Mouse (Mus musculus): ENCODE measurements at regions not wholly inside any gene's neighbourhood (a gene's known extent, or its start where the extent isn't known, plus 50 kb on each side); places are given as distances from the start of the nearest gene placed in this dataset.

DNA sequence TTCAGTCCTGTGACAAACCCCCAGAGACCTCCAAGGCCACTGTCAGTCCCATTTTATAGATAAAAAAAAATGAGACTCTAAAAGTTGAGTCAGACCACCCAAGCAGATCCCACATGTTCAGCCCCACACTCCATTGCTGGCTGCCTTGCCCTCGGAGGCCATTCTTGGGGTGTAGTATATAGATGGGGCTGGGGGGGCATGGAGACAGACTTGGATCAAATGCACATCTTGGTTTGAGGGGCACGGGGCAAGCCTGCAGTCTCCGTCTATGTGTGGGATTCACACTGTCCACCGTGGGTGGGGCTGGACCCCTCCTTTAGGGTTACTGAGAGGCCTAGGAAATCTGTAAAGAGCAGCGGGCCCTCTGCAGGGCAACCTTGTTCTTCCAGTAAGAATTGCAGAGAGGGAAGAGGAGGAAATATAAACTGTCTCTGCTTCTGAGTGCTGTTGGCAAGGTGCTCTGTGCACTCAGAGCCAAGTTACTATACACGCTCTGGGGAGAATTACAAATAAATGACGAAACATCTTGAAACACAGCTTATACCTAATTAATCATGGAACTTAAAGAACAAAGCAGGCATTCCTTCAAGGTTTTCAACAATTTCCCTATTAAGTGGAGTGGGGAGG lies 184.4 kb upstream of the Habp2 start:
- no peak for DNase-seq (ENCODE audit: low spot score in 2 of 2)

DNA sequence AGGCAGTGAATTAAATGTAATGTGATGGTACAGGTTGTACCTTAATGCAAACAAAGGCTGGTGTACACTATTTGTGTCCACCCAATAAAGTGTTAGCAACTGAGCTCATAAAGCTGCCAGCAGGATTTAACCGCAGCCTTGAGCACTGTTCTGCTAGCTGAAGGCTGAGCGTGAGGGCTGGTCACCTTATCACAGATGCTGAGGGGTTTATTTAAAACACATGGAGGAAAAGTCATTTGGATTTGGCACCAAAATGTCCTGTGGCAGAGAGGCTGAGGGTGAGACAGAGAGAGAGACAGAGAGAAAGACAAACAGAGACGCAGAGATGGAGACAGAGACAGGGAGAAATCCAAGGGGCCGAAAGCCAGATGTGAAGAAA lies 181.9 kb upstream of the Habp2 start:
- no peak for DNase-seq (ENCODE audit: low spot score in 2 of 2)

DNA sequence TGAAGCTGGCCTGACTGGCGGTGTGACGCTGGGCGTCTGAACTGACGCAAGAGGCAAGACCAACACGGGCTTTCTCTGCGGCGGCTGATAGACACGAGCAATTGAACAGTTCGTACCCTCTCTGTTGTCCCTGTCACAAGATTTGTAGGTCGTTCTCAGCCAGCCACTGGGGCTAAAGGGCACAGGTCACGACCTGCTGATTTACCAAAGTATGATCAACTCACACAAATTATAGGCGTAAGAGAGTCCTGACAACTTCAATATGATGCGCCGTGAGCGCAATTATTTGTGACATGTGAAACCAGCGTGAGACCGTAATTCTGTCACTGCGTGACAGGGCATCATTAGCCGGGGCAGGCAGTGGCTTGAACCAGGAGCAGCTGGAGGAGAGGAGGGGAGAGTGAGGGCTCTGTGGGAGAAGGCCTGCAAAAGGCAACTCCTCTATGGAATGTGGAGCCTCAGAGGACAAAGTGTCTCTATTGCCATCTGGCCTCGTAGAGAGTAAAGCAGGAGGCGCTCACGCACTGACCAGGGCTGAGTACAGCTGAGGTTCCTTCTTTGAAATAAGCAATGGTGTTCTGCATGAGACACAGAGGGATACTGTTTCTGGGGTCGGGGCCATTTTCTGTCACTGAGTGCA lies 181.4 kb upstream of the Habp2 start:
- DNase-seq (ENCODE audit: low spot score in 2 of 2) = no peak

DNA sequence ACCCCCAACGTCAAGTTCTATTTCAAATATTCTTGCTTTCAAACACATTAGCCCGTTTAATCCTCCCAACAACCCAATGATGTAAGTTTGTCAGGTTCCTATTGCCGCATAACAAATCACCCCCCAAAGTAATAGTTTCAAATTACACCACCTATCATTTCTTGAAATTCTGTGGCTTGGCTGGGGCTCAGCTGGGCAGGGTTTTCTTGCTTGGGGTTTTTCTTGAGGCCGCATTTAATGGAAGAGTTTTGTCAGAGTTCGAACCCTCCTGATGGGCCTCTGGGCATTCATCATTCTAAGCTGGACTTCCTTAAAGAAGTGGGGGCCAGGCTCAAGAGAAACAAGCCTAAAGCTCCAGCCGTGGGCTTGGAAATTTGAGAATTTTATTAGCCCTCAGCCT lies 178.1 kb upstream of the Habp2 start:
- no peak for DNase-seq (ENCODE audit: low spot score in 2 of 2)

DNA sequence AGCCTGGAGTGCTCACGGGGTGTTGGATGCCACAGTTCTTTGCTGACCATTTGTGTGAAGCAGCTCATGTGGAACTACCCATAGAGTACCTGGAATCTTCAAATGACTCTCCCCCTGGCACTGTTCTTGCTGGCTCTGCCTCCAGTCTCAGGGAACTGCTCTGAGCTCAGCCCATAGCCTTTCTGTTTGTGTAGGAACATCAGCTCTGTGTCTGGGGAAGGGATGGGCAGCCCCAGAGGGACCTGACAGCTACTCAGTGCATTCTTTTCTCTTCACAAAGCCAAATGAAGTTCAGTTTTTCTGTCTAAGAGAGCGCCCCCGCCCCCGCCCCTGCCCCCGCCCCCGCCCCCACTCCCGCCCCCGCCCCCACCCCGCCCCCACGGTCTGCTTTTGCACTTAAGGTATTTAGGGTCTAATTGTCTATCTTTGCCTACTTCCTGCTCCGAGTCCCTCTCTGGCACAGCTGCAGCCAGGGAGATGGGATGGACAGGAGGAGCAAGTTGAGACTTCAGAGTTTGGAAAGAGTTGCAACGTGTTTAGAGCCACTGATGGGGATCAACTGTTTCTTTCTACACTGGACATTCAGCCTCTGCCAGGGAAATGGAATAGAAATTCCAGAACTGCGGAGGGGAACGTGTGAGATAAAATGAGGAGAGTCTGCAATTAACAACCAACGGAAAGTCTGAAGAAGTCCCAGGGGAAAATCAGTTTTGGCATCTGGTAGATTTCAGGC lies 171.2 kb upstream of the Habp2 start:
- no peak for DNase-seq (ENCODE audit: low spot score in 2 of 2)

DNA sequence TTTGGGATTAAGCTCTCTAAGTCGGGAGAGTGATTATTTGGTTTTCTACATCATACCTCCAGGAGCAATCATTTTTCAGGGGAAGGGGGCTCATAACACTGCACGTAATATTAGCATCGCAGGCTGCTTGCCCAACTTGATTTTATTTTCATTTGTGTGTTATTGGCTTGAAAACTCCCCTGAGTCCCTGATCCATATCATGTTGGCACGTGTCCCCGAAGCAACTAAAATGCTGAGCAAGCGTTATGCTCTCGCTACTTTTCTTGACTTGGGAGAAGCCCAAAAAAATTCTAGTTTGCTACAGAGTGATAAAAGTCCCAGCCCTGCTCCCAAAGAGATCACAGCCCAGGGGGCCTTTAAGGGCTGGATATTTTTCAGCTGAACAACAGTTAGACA lies 170.7 kb upstream of the Habp2 start:
- no peak for DNase-seq (ENCODE audit: low spot score in 2 of 2)

DNA sequence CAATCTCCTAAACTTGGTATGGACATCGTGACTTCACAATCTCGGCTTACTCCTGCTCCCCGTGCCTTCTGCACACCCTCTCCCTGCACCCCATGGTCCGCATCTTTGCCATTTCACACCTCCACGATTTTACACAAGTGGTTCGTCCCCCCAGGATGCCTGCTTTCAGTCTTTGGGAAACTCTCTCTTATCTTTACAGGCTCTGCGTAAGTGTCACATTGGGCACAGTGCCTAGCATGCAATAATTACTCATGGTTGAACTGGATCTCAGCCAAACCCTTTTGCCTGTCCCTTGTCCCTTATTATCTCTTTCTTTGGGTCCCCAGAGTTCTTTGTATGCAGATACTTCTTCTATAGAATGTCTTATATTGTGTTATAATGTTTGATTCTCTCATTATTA lies 166.2 kb upstream of the Habp2 start:
- no peak for DNase-seq (ENCODE audit: low spot score in 2 of 2)

DNA sequence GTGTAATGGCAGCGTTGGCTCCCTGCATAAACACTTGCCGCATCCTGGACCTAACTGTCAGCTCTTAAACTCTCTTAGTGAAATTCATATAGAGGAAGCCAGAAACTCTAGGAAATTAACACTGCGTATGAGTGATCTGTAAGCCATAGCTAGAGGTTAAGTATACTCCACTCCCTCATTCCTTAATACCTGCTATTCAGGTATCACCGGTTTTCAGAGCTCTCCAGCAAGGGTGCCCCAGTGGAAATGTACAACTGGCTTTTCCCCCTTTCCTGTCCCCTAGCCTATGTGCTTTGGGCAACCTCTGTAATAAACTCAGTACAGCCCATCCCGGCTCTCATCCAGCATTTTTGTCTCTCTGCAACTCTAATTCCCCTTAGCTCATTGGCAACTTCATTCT lies 164.8 kb upstream of the Habp2 start:
- no peak for DNase-seq (ENCODE audit: low spot score in 2 of 2)

DNA sequence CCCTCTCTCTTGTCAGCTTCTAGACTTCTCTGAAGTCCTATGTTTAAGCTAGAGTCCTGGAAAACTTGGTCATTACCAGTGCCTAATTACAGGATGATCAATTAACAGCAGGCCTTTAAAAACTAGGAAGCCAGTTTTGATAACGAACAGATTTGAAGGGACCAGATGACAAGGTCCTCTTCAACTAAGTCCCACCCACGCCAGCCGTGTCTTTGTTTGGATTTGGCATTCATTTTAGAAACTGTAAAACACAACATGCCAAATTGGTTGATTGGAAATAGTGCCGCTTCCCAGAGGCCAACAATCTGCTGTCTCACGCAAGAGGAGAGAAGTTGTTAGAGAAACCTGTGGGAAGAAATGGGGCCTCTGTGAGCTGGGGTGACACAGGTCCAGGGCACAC lies 155.4 kb upstream of the Habp2 start:
- no peak for DNase-seq (ENCODE audit: low spot score in 2 of 2)

DNA sequence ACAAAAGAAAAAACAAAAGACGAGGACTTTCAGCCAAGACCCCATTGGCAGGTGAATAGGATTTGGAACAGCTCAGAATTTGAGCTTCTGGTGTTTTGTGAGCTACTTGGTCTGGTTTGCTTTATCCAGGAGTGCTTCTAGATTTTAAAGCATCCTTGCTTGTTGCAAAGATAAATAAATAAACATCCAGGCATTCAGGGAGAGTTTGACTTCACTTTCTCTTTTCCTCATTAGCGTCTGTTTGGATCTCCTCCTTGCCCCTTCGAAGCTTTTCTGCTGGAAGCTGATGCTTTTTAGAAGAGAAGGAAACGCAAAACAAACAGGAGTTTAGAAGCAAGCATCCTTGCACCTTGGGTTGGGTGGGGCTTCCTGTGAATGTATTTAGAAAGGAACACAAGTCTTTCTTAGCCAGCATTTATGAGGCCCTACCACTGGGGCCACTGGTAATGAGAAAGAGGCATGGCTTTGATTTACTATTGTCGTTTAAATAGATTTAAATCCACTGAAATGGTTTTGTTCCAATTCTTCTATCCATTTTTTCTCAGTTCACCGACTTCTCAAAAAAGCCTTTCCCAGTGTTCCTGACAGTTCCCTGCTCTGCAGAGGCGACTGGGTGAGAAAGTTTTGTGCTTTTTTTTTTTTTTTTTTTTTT lies 153.9 kb upstream of the Habp2 start:
- DNase-seq (ENCODE audit: low spot score in 2 of 2) = no peak

DNA sequence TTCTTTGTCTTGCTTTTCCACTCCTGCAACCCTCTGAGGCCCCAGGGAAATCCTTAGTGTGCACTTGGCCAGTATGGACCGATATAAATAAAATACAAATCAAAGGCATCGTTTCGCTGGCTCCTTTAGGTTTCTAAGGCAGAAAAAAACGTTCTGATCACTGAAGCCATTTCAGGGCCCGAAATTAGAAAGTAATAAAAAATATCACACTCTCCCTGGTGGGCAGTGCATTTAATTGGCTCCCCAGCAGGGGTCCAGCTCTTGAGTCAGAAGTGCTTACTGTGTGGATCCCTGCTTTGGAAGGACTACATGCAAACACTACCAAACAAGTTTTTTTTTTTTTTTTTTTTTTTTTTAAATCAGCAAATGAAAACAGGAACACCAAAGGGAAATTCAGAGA lies 153.4 kb upstream of the Habp2 start:
- DNase-seq (ENCODE audit: low spot score in 2 of 2) = no peak

DNA sequence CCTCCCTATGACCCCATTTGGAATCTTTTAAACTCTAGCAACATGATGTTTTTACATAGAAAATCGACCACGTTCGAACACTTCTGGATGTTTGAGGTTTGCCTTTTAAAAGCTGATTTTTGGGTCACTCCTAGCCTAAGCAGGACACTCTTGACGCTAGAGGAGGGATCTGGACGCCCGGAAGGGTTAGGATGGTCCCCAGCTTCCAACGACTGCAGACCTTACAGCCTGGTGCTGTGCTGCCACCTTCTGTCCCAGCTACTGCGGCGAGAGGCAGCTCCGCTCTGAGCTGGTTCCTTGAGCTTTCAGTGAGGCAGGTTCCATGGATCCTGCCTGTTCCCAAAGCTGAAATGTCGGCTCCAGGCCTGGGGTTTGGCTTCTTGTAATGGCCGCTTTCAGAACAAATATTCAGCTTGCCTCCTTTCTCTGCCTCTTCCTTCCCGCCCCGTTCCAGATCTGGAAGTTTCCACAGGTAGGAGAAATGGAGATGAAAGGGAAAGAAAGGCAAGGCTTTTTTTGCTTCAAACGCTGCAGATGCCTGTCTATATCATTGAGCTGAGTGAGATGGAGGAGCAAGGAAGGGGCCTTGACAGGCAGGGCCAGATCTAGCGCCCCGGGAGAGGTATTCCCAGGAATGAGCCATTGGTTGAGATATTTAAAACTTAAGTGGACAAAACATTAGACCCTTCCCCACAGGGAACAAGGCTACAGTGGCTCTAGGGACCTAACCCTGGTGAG lies 152.7 kb upstream of the Habp2 start:
- peak in 1 of 2 experiments; percentile 6 for DNase-seq (ENCODE audit: low spot score in 2 of 2)

DNA sequence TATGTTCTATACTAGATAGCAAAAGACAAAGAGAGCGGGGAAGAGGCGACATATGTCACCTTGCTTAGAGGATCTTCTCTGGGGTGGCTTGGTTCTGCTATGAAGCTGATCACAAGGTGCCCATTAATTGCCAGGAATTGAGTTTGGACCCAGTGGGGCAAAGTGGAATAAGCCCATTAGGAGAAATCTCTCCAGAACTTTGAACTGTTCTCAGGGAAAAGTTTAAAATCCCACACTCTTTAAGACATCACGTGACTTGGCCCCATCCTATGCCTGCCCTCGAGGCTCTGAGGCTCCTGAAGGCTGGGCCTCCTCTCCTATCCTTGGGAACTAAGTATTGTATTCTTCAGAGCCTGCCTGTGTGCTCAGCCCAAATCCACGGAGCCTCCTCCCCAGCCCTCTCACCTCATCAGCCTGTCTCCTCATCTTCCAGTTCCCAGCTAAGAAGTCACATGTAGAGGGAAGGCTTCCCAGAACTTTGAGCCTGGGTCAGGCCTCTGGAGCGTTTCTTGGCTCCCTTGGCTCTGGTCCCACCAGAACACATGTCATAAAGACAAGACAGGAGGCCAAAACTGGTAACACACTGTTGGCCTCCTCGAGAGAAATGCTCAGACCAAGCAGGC lies 151.5 kb upstream of the Habp2 start:
- no peak for DNase-seq (ENCODE audit: low spot score in 2 of 2)

DNA sequence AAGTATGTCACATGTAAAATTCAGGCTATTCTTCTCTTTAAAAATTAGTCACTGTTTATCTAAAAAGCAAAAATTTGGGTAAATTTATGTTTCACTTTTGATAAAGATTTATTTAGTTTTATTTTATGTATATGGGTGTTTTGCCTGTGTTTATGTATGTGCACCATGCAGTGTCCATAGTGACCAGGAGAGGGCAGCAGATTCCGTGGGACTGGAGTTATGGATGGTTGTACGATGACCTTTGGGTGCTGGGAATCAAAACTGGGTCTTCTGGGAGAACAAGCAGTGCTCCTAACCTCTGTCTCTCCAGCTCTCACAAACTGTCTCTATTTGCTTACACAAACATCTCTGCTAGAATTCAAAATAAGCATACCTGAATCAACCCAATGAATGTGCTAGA lies 146.4 kb upstream of the Habp2 start:
- DNase-seq (ENCODE audit: low spot score in 2 of 2) = no peak

DNA sequence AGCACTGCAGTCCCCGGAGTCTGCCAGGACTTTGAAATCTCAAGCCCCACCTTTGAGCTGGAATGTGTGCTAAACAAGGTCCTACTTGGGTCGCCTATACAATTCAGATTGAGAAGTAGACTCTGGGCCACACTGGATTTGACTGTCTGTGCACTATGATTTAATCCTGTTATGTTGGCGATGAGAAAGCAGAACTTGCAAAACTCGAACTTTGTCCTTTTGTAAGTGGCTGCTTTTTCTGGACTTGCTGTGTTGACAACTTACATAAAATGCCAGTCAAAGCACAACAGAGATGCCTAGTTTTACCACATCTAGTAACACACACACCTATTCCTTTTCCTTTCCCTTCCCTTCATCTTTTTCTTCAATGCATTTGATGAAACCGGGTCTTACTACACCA lies 142.7 kb upstream of the Habp2 start:
- no peak for DNase-seq (ENCODE audit: low spot score in 2 of 2)

DNA sequence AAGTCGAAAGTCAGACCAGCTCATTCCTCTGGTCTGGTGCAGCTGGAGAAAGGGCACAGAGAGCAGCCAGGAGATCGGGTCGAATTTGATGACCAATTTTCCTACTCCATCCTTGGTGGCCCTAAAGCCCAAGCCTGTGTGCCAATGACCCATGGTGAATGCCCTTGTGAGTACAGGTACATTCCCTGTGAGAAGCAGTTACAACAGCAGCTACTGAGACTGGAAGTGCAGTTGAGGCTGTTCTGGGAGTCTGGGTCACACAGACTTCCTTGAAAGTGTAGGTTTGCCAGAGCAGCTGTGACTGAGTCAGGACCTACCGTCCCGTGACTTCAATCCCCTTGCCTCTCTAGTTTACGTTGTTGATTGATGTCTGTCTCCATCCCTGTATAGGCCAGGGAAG lies 129.8 kb upstream of the Habp2 start:
- DNase-seq (ENCODE audit: low spot score in 2 of 2) = no peak

DNA sequence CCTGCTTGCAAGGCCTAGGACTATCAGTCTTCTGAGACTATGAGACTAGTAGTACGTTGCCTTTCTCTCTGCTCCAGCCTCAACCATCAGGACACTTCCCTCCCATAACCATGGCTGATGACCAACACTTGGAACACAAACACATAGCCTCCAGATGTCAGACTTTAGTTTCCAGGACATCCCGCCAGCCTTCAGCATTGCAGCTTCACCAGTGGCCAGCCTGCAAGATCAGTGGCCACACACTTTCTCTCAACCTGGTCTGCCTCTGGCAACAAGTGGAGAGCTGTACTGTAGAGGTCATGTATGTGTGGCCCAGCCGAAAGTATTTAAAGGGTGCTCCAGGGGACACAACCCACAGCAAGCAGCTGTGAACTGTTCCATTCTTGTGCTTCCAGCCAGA lies 124.8 kb upstream of the Habp2 start:
- no peak for DNase-seq (ENCODE audit: low spot score in 2 of 2)

DNA sequence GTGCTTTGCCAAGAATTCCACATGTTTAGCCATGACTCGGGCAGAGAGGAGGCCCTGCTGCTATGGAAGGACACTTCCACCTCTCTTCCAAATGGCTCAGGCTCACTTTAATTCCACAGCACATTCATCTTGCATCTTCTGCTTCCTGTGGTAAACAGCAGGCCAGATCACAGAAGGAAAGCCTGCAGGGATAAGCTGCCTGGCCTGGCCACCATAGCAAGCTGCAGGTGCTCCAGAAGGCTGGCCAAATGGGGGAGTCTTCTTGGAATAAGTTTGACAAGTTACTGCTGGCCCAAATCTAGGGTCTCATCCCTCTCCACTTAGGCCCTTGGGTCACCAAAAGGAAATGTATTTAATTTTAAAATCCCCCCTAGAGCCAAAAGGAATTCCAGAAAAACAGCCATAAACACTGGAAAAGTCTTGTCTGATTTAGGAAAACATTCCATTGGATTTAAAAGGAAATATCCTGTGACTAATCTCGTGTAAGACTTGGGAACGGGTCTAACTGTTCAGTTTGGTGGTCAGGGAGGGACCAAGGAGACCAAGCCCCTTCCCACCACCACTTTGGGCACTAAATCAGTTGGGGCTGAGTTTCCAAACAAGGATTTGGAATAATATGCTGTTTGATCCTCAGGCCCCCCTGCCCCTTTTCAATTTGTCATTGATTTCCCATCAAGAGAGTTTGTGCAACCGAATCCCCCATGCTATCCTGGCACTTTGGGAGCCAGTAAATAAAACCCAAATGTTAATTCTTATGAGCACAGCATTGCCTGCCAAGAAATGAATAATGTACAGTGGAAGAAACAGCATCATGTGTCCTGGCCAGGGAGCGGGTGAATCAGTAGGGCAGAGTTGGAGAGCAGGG lies 117.6 kb upstream of the Habp2 start:
- DNase-seq (ENCODE audit: low spot score in 2 of 2) = no peak

DNA sequence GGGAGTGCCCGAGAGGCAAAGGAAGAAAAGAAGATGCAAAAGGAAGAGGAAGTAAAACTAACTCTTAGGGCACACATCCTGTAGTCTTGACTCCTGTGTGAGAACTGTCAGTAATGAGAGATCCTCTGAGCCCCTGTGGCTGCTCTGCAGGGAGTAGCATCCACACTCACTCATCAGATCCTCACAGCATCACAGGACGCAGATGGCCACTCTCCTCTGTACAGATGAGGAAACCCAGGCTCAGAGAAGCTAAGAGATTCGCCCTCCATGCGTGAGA lies 117.0 kb upstream of the Habp2 start:
- no peak for DNase-seq (ENCODE audit: low spot score in 2 of 2)

DNA sequence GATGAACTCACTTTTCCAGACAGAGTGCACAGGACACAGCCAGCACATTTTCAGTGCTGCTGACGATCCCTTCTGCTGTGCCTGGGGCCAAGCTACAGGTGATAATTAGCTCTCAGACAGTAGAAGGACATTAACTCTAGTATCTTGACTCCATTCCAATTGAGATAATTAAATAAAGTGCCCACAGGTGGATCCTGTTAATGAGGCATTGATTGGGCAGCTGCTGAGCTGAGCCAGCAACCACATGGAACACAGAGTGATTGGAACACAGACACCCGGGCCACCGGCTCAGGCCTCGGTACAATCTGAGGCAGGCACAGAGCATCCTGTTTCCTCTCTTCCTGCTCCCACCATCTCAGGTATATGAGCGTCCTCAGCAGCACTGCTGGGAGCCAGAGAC lies 114.5 kb upstream of the Habp2 start:
- DNase-seq (ENCODE audit: low spot score in 2 of 2) = no peak

DNA sequence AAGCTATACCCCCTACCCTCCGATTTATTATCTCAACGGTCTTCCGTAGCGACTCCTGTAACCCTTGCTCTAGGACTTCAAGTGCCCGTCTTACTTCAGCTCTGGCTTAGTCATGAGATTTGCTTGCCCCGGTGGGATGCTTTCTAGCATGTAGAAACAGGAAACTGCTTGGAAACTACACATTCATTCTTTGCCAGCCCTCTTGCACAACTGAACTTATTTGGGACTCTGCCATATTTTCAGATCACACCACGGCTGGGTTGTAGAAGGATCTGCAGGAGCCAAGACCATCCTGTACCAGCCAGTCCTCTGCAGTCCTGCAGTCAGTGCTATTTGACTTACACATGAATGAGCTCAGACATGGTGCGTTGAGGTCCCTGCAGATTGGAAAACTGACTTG lies 110.9 kb upstream of the Habp2 start:
- DNase-seq (ENCODE audit: low spot score in 2 of 2) = no peak
